Mouse (Mus musculus) cerebellum, adult 11 months (tissue): ENCODE results near the gene Pnliprp1.

Experiments used
- DNase-seq: peaks from one replicate; pipeline ENCODE4 v3.0.0; 2022

Gene Pnliprp1

DNA sequence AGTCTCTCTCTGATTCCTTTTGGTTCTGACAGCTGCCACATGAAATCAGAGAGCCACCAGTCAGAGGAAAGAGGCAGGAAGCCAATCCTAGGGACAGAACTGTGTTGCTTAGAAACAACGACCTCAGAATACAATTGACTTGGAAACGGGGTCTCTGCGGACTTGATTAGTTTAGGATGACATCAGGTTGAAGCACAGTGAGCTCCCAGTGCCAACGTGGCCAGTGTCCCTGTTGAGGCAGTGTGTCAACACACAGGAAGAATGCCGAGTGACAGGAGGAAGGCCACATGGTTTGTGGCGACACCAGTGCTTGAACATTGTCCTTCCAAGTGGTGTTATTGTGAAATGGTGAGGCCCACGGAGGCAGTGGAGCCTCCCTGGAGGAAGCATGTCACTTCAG, 55.3 kb downstream of the Pnliprp1 start:
- no peak for DNase-seq

GRCm38 (mm10) chr19:58789194-58789593, 60.5 kb downstream of the Pnliprp1 start:
- no peak for DNase-seq
